In the genomic region with DNA sequence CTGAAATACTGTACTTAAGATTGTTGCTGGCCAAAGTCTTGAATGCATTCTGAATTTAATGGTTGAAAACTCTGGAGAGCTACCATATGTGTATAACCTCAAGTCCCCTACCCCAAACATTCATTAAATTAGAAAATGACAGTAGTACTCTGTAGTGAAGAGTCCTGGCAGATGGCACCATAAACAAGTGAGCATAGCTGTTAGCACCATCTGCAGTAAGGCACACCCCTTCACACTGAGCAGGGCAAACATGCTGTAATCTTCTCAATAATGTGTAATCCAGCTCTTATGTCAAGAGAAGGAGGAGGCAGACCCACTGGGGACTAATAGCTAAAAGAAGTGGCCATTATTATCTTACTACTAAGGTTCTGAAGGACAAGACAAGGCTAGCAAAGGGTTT, we compare ENCODE assay signal across 31 mouse cellular contexts. TPM values are rescaled to one million over a fixed set of nuclear protein-coding genes. Genes with fewer than 3 reads are reported as not detected.
DNase-seq lines count a peak whose midpoint lies in the region; ATAC-seq lines count a peak whose summit lies in the region.
"Had no signal": no experiment of that assay in that cellular context is flagged by ENCODE, and none has a peak within 500 bp of the region (broad histone marks: within the 10 kb centered on the region; RNA-seq: fewer than 3 reads in every experiment).

No protein-coding gene starts in this region.

- DNase-seq in forebrain, embryonic 10.5 days (ENCODE audit: extremely low spot score, low spot score): no peak
- DNase-seq in midbrain, embryonic 14.5 days: no peak
- peak; percentile 68 for DNase-seq in layer of hippocampus, adult 9-11 months
- DNase-seq in thymus, postnatal 36 days: no peak
- DNase-seq in heart, adult 8-10 months (ENCODE audit: low spot score): no peak
- DNase-seq: adrenal gland, adult 2 months; cerebellum, adult 8-10 months; cerebellum, postnatal 36 days; embryo, embryonic 11 days; gastrocnemius, postnatal 10 days; heart, adult 11 months; heart, postnatal 10 days; kidney, adult 9 months; kidney, postnatal 25 days; liver, embryonic 13.5 days; lung, adult 2 months; lung, postnatal 14 days; thymus, postnatal 25 days had no signal

- H3K27me3 ChIP-seq in forebrain, embryonic 15.5 days: no peaks in the 10 kb centered on the region
- no peaks in the 10 kb centered on the region for H3K27me3 ChIP-seq in forebrain, embryonic 10.5 days (ENCODE audit: poor library complexity, severe bottlenecking)
- H3K27me3 ChIP-seq in midbrain, embryonic 13.5 days: no peaks in the 10 kb centered on the region
- H3K27me3 ChIP-seq in midbrain, embryonic 14.5 days (ENCODE audit: control insufficient read depth, insufficient read depth, low read length): no peaks in the 10 kb centered on the region
- no peaks in the 10 kb centered on the region for H3K27me3 ChIP-seq in forebrain, embryonic 16.5 days (replicated peaks; ENCODE audit: control insufficient read depth, insufficient read depth, low read length)
- H3K27me3 ChIP-seq: embryonic facial prominence, embryonic 13.5 days; heart, embryonic 12.5 days; intestine, embryonic 15.5 days; liver, embryonic 13.5 days; midbrain, embryonic 12.5 days; neural tube, embryonic 12.5 days; Patski; stomach, embryonic 15.5 days had no signal

- H3K4me1 ChIP-seq in forebrain, embryonic 15.5 days: no peaks in the 10 kb centered on the region
- H3K4me1 ChIP-seq in forebrain, embryonic 10.5 days: no peaks in the 10 kb centered on the region
- H3K4me1 ChIP-seq in midbrain, embryonic 13.5 days (replicated peaks): no peaks in the 10 kb centered on the region
- no peaks in the 10 kb centered on the region for H3K4me1 ChIP-seq in midbrain, embryonic 14.5 days (ENCODE audit: control insufficient read depth, insufficient read depth, low read length)
- H3K4me1 ChIP-seq in forebrain, embryonic 16.5 days (replicated peaks; ENCODE audit: control insufficient read depth, insufficient read depth, low read length): peaks cover 4% of the 10 kb centered on the region
- H3K4me1 ChIP-seq: embryonic facial prominence, embryonic 13.5 days; heart, embryonic 12.5 days; hindbrain, embryonic 10.5 days; intestine, embryonic 15.5 days; liver, embryonic 13.5 days; midbrain, embryonic 12.5 days; neural tube, embryonic 12.5 days; stomach, embryonic 15.5 days had no signal

- H3K36me3 ChIP-seq in forebrain, embryonic 15.5 days: peaks cover 38% of the 10 kb centered on the region
- H3K36me3 ChIP-seq in forebrain, embryonic 10.5 days (replicated peaks): peaks cover 27% of the 10 kb centered on the region
- peaks cover 46% of the 10 kb centered on the region for H3K36me3 ChIP-seq in midbrain, embryonic 13.5 days
- peaks cover 54% of the 10 kb centered on the region for H3K36me3 ChIP-seq in midbrain, embryonic 14.5 days (ENCODE audit: control insufficient read depth, insufficient read depth, low read length)
- peaks cover 15% of the 10 kb centered on the region for H3K36me3 ChIP-seq in forebrain, embryonic 16.5 days (ENCODE audit: control insufficient read depth, insufficient read depth)

- H3K4me2 ChIP-seq in forebrain, embryonic 15.5 days (replicated peaks): no peak overlapping the region
- no peak overlapping the region for H3K4me2 ChIP-seq in midbrain, embryonic 13.5 days (replicated peaks)
- H3K4me2 ChIP-seq in midbrain, embryonic 14.5 days (ENCODE audit: low read length): no peak overlapping the region
- no peak overlapping the region for H3K4me2 ChIP-seq in forebrain, embryonic 16.5 days (ENCODE audit: low read length)
- H3K4me2 ChIP-seq: embryonic facial prominence, embryonic 13.5 days; heart, embryonic 12.5 days; intestine, embryonic 15.5 days; liver, embryonic 13.5 days; midbrain, embryonic 12.5 days; neural tube, embryonic 12.5 days; stomach, embryonic 15.5 days had no signal

- H3K9me3 ChIP-seq in forebrain, embryonic 15.5 days: no peaks in the 10 kb centered on the region
- no peaks in the 10 kb centered on the region for H3K9me3 ChIP-seq in forebrain, embryonic 10.5 days
- H3K9me3 ChIP-seq in midbrain, embryonic 13.5 days: no peaks in the 10 kb centered on the region
- H3K9me3 ChIP-seq in midbrain, embryonic 14.5 days (ENCODE audit: control insufficient read depth, low read length): no peaks in the 10 kb centered on the region
- H3K9me3 ChIP-seq in forebrain, embryonic 16.5 days (ENCODE audit: control insufficient read depth, low read length): no peaks in the 10 kb centered on the region
- H3K9me3 ChIP-seq: embryonic facial prominence, embryonic 13.5 days; heart, embryonic 12.5 days; hindbrain, embryonic 10.5 days; intestine, embryonic 15.5 days; liver, embryonic 13.5 days; midbrain, embryonic 12.5 days; neural tube, embryonic 12.5 days; stomach, embryonic 15.5 days had no signal

- H3K4me3 ChIP-seq in forebrain, embryonic 15.5 days: no peak overlapping the region
- H3K4me3 ChIP-seq in forebrain, embryonic 10.5 days: no peak overlapping the region
- no peak overlapping the region for H3K4me3 ChIP-seq in midbrain, embryonic 13.5 days (replicated peaks)
- no peak overlapping the region for H3K4me3 ChIP-seq in midbrain, embryonic 14.5 days (replicated peaks; ENCODE audit: low read depth, low read length)
- H3K4me3 ChIP-seq in forebrain, embryonic 16.5 days (replicated peaks; ENCODE audit: low read length): no peak overlapping the region
- H3K4me3 ChIP-seq: embryonic facial prominence, embryonic 13.5 days; erythroblast, embryonic 14.5 days; heart, embryonic 12.5 days; hindbrain, embryonic 10.5 days; intestine, embryonic 15.5 days; liver, embryonic 13.5 days; midbrain, embryonic 12.5 days; neural tube, embryonic 12.5 days; stomach, embryonic 15.5 days had no signal

- H3K9ac ChIP-seq in forebrain, embryonic 15.5 days (replicated peaks): no peak overlapping the region
- H3K9ac ChIP-seq in midbrain, embryonic 13.5 days (replicated peaks): no peak overlapping the region
- H3K9ac ChIP-seq in midbrain, embryonic 14.5 days (replicated peaks; ENCODE audit: low read length): no peak overlapping the region
- no peak overlapping the region for H3K9ac ChIP-seq in forebrain, embryonic 16.5 days (replicated peaks; ENCODE audit: low read depth, low read length)
- H3K9ac ChIP-seq: embryonic facial prominence, embryonic 13.5 days; heart, embryonic 12.5 days; intestine, embryonic 15.5 days; liver, embryonic 13.5 days; midbrain, embryonic 12.5 days; neural tube, embryonic 12.5 days; stomach, embryonic 15.5 days had no signal

- no peak overlapping the region for H3K27ac ChIP-seq in forebrain, embryonic 15.5 days (replicated peaks)
- H3K27ac ChIP-seq in forebrain, embryonic 10.5 days: no peak overlapping the region
- no peak overlapping the region for H3K27ac ChIP-seq in midbrain, embryonic 13.5 days
- no peak overlapping the region for H3K27ac ChIP-seq in midbrain, embryonic 14.5 days (replicated peaks; ENCODE audit: low read depth, low read length)
- H3K27ac ChIP-seq in forebrain, embryonic 16.5 days (ENCODE audit: low read length): no peak overlapping the region
- H3K27ac ChIP-seq: embryonic facial prominence, embryonic 13.5 days; hindbrain, embryonic 10.5 days; intestine, embryonic 15.5 days; liver, embryonic 13.5 days; midbrain, embryonic 12.5 days; neural tube, embryonic 12.5 days; stomach, embryonic 15.5 days had no signal

- ATAC-seq in forebrain, embryonic 15.5 days (replicated peaks): peak; percentile 87
- 0 out of 2 replicates have a peak, but pooled peaks have one; percentile 37 for ATAC-seq in midbrain, embryonic 13.5 days
- no peak for ATAC-seq in midbrain, embryonic 14.5 days (ENCODE audit: low FRiP score, low TSS enrichment)
- peak; percentile 92 for ATAC-seq in forebrain, embryonic 16.5 days
- ATAC-seq: intestine, embryonic 15.5 days; Patski had no signal

RNA-seq across cellular contexts. Expression of gene Impg2, which starts 33.9 kb away (rescaled TPM):
- polyA plus RNA-seq in forebrain, embryonic 15.5 days (2015; fragmentation: Nextera tagmentation; extraction: Ambion mirVana): 0.13 and 0.18 TPM in 2 replicates
- 0.05 and 0.15 TPM in 2 replicates for polyA plus RNA-seq in forebrain, embryonic 10.5 days (2016; fragmentation: Nextera tagmentation; extraction: Ambion mirVana)
- 0.23 and 0.28 TPM in 2 replicates for polyA plus RNA-seq in midbrain, embryonic 13.5 days (2015; fragmentation: Nextera tagmentation; extraction: Ambion mirVana)
- 0.26 and 0.30 TPM in 2 replicates for polyA plus RNA-seq in midbrain, embryonic 14.5 days (2014; fragmentation: Nextera tagmentation; extraction: Ambion mirVana)
- 0.16 and 0.23 TPM in 2 replicates for polyA plus RNA-seq in forebrain, embryonic 16.5 days (2015; fragmentation: Nextera tagmentation; extraction: Ambion mirVana)
- total RNA-seq in heart, adult 8-10 months (2022): under 1 TPM in 3 of 4 experiments, not detected in 1; 0.11 to 0.16 (median 0.12) TPM
- total RNA-seq: ES-E14 had no signal
